Mouse (Mus musculus) midbrain, embryonic 14.5 days (tissue): ENCODE measurements around the gene Pklr. TPM values are rescaled to one million over a fixed set of nuclear protein-coding genes. Genes with fewer than 3 reads are reported as not detected.

Experiments used
- ATAC-seq: fragments of 200-750 bp; cut with Nextera tagmentation; 2 replicates; pipeline ENCODE4 v1.8.0; 2017; ENCODE audit warnings: moderate number of reproducible peaks, moderate library complexity; ENCODE audit not compliant: low FRiP score, low TSS enrichment
- DNase-seq: peaks from one replicate; pipeline ENCODE4 v3.0.0-alpha.2; 2015
- H3K27ac ChIP-seq: fragments of 300-500 bp; sonication (generic); replicated peaks from 2 replicates; pipeline ENCODE4 v1.5.1; 2014; ENCODE audit warnings: mild to moderate bottlenecking, low read depth, low read length, moderate library complexity
- H3K27me3 ChIP-seq: fragments of 300-500 bp; sonication (generic); 2 replicates; pipeline ENCODE4 v1.6.1; 2014; ENCODE audit warnings: low read length, control low read depth, mixed read lengths; ENCODE audit not compliant: control insufficient read depth, insufficient read depth
- H3K36me3 ChIP-seq: fragments of 300-500 bp; sonication (generic); 2 replicates; pipeline ENCODE4 v1.6.1; 2014; ENCODE audit warnings: low read length, control low read depth; ENCODE audit not compliant: control insufficient read depth, insufficient read depth
- H3K4me1 ChIP-seq: fragments of 300-500 bp; sonication (generic); 2 replicates; pipeline ENCODE4 v1.6.1; 2014; ENCODE audit warnings: mild to moderate bottlenecking, antibody characterized with exemption, low read length, control low read depth; ENCODE audit not compliant: control insufficient read depth, insufficient read depth
- H3K4me2 ChIP-seq: fragments of 300-500 bp; sonication (generic); 2 replicates; pipeline ENCODE4 v1.6.1; 2014; ENCODE audit warnings: mild to moderate bottlenecking, low read length, moderate library complexity
- H3K4me3 ChIP-seq: fragments of 300-500 bp; sonication (generic); replicated peaks from 2 replicates; pipeline ENCODE4 v1.5.1; 2014; ENCODE audit warnings: low read depth, low read length
- H3K9ac ChIP-seq: fragments of 300-500 bp; sonication (generic); replicated peaks from 2 replicates; pipeline ENCODE4 v1.6.1; 2014; ENCODE audit warnings: mild to moderate bottlenecking, low read length, moderate library complexity
- H3K9me3 ChIP-seq: fragments of 300-500 bp; sonication (generic); 2 replicates; pipeline ENCODE4 v1.6.1; 2016; ENCODE audit warnings: low read length, control low read depth, mixed read lengths; ENCODE audit not compliant: control insufficient read depth
- WGBS: fragments of 180-500 bp; shearing (Covaris S2); extraction: QIAGEN DNeasy Blood & Tissue Kit; methylation state at CpG from one replicate; pipeline ENCODE4 v1.1.7; 2014; 5-methylcytosine and 5-hydroxymethylcytosine counted together
- polyA plus RNA-seq: library from polyadenylated mRNA; unstranded; fragments of >200 nt; fragmentation: Nextera tagmentation; extraction: Ambion mirVana; gene quantifications from 2 replicates; pipeline ENCODE4 v1.2.1, GENCODE M21; 2014

Pklr gene
- polyA plus RNA-seq, 1 experiment from 2014 or later = 0.29 TPM

GRCm38 (mm10) chr3:89187690-89188477, 51.9 kb downstream of the Pklr start:
- whole genome bisulfite sequencing = 53% methylated on average over 18 of the region's 18 CpGs
- Histone ChIP-seq H3K9ac (no peak overlapping the region), H3K27me3 (no peaks in the 10 kb centered on the region), H3K4me3 (no peak overlapping the region), H3K4me1 (peaks cover 12% of the 10 kb centered on the region), H3K36me3 (peaks cover 23% of the 10 kb centered on the region), H3K4me2 (no peak overlapping the region), H3K9me3 (no peaks in the 10 kb centered on the region), H3K27ac (no peak overlapping the region)
- no peak for ATAC-seq
- no peak for DNase-seq

- Histone ChIP-seq H3K4me3 (no peak overlapping the region), H3K9ac (no peak overlapping the region), H3K9me3 (no peaks in the 10 kb centered on the region), H3K36me3 (peaks cover 23% of the 10 kb centered on the region), H3K4me1 (peaks cover 11% of the 10 kb centered on the region), H3K4me2 (no peak overlapping the region), H3K27ac (no peak overlapping the region), H3K27me3 (no peaks in the 10 kb centered on the region)
- 59% methylated on average over 12 of the region's 12 CpGs for WGBS
- no peak for DNase-seq
- ATAC-seq = no peak
Observed at GRCm38 (mm10) chr3:89188478-89188875, 52.5 kb downstream of the Pklr start.

GRCm38 (mm10) chr3:89190436-89190835, 54.5 kb downstream of the Pklr start:
- peaks cover 2% of the 10 kb centered on the region; the same call in 1 of the 2 replicates for H3K4me1 ChIP-seq
- ATAC-seq (no peak), DNase-seq (no peak)
- no peaks in the 10 kb centered on the region for H3K27me3 ChIP-seq
- no peak overlapping the region for H3K4me3 ChIP-seq
- H3K9me3 ChIP-seq = no peaks in the 10 kb centered on the region
- H3K9ac ChIP-seq = no peak overlapping the region
- WGBS = 90% methylated on average over 8 of the region's 8 CpGs
- H3K36me3 ChIP-seq = peaks cover 22% of the 10 kb centered on the region
- no peak overlapping the region for H3K27ac ChIP-seq
- H3K4me2 ChIP-seq = no peak overlapping the region

- Histone ChIP-seq H3K9me3 (no peaks in the 10 kb centered on the region), H3K27me3 (no peaks in the 10 kb centered on the region), H3K4me2 (no peak overlapping the region), H3K4me1 (peaks cover 10% of the 10 kb centered on the region; the same call in 1 of the 2 replicates), H3K4me3 (no peak overlapping the region), H3K9ac (no peak overlapping the region), H3K27ac (no peak overlapping the region), H3K36me3 (peaks cover 7% of the 10 kb centered on the region)
- ATAC-seq (no peak), DNase-seq (no peak)
- WGBS = 64% methylated on average over 1 of the region's 1 CpGs
Observed at GRCm38 (mm10) chr3:89193351-89193750, 57.4 kb downstream of the Pklr start.

- Histone ChIP-seq H3K36me3 (peaks cover 2% of the 10 kb centered on the region; the same call in 1 of the 2 replicates), H3K4me1 (peaks cover 10% of the 10 kb centered on the region; the same call in 1 of the 2 replicates), H3K27ac (no peak overlapping the region), H3K9ac (no peak overlapping the region), H3K4me3 (no peak overlapping the region), H3K27me3 (no peaks in the 10 kb centered on the region), H3K4me2 (no peak overlapping the region), H3K9me3 (no peaks in the 10 kb centered on the region)
- no peak for ATAC-seq
- peak; percentile 30 for DNase-seq
- WGBS = 87% methylated on average over 2 of the region's 2 CpGs
Observed at GRCm38 (mm10) chr3:89193853-89194252, 57.9 kb downstream of the Pklr start.

Other genes starting within 250 kb of the Pklr start
- gene Msto1, start 222.1 kb upstream of the Pklr start, polyA plus RNA-seq = 48.3 and 53.2 TPM in 2 replicates
- 22.5 and 24.9 TPM in 2 replicates for gene Ash1l, start 185.5 kb upstream of the Pklr start, polyA plus RNA-seq
- gene Dap3, start 185.0 kb upstream of the Pklr start, polyA plus RNA-seq = 110 and 138 TPM in 2 replicates
- gene Rusc1, start 42.8 kb upstream of the Pklr start, polyA plus RNA-seq = 90.1 and 107 TPM in 2 replicates
- gene Gm43738, start 35.0 kb upstream of the Pklr start, polyA plus RNA-seq = not detected in 2 replicates
- gene Fdps, start 34.2 kb upstream of the Pklr start, polyA plus RNA-seq = 364 and 475 TPM in 2 replicates
- gene Hcn3, start 24.1 kb downstream of the Pklr start, polyA plus RNA-seq = 23.6 and 30.7 TPM in 2 replicates
- 22.0 and 24.6 TPM in 2 replicates for gene Clk2, start 28.7 kb downstream of the Pklr start, polyA plus RNA-seq
- gene Scamp3, start 41.3 kb downstream of the Pklr start, polyA plus RNA-seq = 104 and 123 TPM in 2 replicates
- 25.0 and 25.3 TPM in 2 replicates for gene Fam189b, start 47.0 kb downstream of the Pklr start, polyA plus RNA-seq
- gene Gba, start 66.8 kb downstream of the Pklr start, polyA plus RNA-seq = 42.0 and 47.8 TPM in 2 replicates
- gene Thbs3, start 79.0 kb downstream of the Pklr start, polyA plus RNA-seq = 46.0 and 47.6 TPM in 2 replicates
- gene Mtx1, start 90.9 kb downstream of the Pklr start, polyA plus RNA-seq = 144 and 151 TPM in 2 replicates
- 2.1 and 2.4 TPM in 2 replicates for gene Muc1, start 92.9 kb downstream of the Pklr start, polyA plus RNA-seq
- 199 and 237 TPM in 2 replicates for gene Krtcap2, start 109.8 kb downstream of the Pklr start, polyA plus RNA-seq
- 63.4 and 71.8 TPM in 2 replicates for gene Trim46, start 110.2 kb downstream of the Pklr start, polyA plus RNA-seq
- gene Dpm3, start 123.2 kb downstream of the Pklr start, polyA plus RNA-seq = 71.6 and 84.1 TPM in 2 replicates
- 35.3 and 38.1 TPM in 2 replicates for gene Slc50a1, start 134.4 kb downstream of the Pklr start, polyA plus RNA-seq
- gene Efna1, start 145.0 kb downstream of the Pklr start, polyA plus RNA-seq = 5.2 and 8.7 TPM in 2 replicates
- gene Efna3, start 186.8 kb downstream of the Pklr start, polyA plus RNA-seq = 31.1 and 43.4 TPM in 2 replicates
- gene Efna4, start 201.9 kb downstream of the Pklr start, polyA plus RNA-seq = 5.6 and 5.9 TPM in 2 replicates
- 32.2 and 36.2 TPM in 2 replicates for gene Adam15, start 213.9 kb downstream of the Pklr start, polyA plus RNA-seq
- 0.14 and 0.36 TPM in 2 replicates for gene Dcst2, start 225.8 kb downstream of the Pklr start, polyA plus RNA-seq
- gene Dcst1, start 229.1 kb downstream of the Pklr start, polyA plus RNA-seq = 0.54 and 0.55 TPM in 2 replicates